Mouse (Mus musculus) heart, postnatal 10 days (tissue): ENCODE measurements at regions not wholly inside any gene's neighbourhood (a gene's known extent, or its start where the extent isn't known, plus 50 kb on each side); places are given as distances from the start of the nearest gene placed in this dataset.

Experiments
- DNase-seq, 2 experiments: peaks; one replicate each; pipeline ENCODE4 v3.0.0; 2021
- intact Hi-C: fragments of 180-260 bp; cut with DNase I; formaldehyde crosslinking; loops from one replicate; pipeline ENCODE4 v1.15.1; 2025

DNA sequence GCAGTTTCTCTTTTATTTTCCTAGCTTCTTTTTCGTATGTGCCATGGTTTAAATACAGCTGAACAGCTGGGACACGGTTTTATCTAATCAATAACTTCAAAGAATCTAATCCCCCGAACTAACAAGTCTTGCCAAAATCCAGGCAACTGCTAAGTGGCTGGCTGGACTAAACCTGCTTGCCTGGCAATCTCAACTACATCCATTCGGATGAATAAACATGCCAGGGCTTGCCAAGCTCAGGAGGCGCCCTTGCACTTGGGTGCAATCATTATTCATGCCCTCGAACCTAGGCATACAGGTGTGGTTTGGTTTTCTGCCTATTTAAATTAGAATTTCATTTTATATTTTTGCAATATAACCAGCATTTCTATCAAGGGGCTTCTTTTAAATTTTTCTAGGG, 172.1 kb upstream of the Paip1 start:
- DNase-seq = no peak
- intact Hi-C loops = no loop called here

DNA sequence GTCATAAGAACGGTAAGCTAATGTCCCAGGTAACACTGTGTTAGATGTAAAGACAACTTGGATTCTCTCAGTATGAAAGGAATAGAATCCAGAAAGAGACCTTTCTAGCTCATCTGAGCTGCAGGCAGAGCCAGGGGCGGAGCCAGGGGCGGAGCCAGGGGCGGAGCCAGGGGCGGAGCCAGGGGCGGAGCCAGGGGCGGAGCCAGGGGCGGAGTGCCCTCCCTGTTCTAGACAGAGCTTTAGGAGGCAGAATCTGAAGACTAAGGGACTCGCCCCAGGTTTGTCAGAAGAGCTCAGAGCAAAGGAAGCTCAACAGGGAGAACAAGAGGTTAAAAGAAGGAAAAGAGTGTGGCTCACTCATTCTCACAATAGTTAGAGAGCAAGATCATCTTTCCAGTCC, 169.9 kb upstream of the Paip1 start:
- intact Hi-C loops = no loop called here
- DNase-seq = no peak

DNA sequence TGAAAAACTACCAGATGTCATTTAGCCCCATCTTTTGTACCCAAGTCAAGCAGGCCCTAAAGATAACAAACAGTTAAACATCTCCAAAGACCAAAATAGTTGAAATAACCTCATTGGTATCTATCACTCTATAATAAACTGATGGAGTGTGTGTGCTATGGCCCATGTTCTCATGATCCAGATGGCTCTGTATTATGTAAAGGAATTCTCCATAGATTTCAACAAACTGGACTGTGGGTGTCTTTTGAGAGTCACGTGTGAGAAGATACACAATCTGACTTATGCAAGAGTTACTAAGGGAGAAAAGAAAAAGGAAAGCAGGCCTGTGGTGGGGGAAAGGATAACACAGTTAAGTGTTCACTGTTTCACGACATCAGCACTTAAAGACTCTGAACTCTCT, 164.8 kb upstream of the Paip1 start:
- intact Hi-C loops = no loop called here
- no peak for DNase-seq

DNA sequence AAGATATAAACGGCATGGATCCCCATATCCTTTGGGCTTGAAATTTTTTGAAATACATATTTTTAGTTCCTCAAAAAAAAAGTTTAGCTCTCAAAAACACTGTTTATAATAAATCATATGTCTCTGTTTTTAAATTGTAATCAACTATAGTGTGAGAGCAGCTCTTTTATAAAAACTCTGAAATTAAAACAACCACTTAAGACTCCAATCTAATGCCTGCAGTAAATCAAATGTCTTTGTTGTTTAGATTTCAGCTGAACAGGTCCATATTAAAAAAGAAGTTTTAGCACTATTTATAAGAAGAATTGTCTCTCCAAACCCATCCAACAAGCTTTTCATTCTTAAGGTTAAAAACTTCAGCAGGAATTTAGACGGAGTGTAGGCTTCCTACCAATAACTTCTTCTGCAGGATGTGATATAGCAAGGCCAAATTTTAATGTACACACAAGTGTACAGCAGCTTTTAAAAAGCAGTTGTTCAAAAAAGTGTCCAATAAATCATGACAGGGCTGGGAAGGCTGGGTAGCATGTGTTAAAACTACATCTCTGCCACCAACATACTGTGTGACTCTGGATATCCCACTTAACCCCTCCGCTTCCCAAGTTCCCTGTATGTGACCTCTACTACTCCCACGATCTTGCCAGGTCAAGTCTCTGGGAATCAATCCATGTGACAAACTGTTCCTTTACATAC, 160.6 kb upstream of the Paip1 start:
- no peak for DNase-seq
- intact Hi-C loops = no loop called here

DNA sequence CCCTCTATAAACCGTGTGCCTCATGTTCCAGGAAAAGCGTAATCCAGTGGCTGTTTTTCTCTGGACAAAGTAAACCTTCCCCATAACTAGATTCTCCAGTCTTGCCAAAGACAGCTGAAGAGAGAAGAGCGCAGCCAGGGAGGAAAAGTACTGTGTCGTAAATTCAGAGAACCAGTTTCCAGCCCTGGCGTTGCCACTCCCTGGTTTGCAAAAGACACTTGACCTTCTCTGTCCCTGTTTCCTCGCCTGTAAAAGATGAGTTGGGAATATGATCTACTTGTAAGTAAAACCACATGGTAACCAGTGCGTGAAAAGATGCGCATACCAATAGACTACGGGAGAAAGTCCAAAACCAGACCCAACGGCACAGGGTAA, 160.1 kb upstream of the Paip1 start:
- intact Hi-C loops = no loop called here
- DNase-seq = no peak

DNA sequence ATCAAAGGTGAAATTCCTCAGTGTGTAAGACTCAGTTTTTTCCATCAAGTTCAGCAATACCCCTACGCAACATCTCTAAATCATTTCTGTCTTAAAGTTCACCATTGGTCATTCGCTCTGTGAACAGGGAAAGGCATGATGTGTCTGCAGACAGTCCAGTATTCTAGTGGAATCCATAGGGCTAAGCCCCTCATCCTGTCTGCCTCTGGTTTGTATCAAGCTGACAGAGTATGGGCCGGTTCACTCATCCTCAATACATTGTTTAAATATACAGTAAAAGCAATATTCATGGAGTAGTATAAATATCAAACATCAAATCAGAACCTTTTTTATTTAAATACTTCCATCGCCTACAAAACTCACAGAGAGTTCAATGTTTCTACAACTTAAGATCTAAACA, 152.9 kb upstream of the Paip1 start:
- intact Hi-C loops = no loop called here
- DNase-seq = no peak

DNA sequence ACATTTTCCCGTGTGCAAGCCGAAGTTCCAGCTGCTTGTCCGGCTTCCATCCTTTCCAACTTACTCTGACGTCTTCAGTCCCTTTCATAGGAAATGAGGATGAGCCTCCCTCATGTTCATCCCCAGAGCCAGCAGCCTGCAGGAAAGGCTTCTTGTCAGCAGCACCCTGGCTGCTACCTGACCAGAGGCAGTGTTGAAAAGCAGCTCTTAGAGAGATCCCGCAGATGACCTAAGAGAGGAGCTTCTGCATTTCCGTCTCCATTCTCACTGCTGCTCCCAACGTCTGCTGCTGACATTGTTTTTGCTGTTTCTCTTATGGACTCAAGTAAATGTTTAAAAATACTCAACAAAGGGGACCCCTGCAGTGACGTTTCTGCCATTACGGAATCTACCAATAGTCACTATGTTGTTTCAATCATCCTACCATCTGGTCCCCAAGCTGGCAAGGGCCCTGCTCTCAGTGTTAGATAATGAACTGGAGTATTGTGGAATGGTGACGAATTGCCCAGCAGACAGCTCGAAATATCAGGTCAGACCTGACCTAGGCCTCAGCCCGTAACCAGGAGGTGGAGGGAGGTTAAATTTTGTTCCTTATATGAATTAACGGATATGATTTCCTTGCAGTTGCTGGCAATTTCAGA, 151.0 kb upstream of the Paip1 start:
- no peak for DNase-seq
- intact Hi-C loops = no loop called here

DNA sequence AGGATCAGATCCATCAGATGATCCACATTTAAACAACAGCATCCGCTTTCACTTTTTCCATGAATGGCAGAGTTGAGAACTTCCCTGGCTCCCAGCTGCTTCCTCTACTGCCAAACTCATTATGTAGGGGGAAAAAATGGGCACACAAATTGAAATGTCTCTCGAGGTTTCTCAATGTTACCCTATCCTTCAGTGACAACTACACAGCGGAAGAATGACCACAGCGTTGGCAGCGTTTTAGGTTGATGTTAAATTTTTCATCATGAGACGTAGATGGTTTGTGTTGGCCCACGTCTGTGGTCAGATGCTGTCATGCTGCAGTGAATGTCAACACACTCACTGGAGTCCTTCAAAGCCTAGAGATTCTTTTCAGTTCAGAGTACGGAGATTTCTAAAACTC, 149.0 kb upstream of the Paip1 start:
- peak in 1 of 2 experiments; percentile 2 for DNase-seq
- intact Hi-C loops = no loop called here

DNA sequence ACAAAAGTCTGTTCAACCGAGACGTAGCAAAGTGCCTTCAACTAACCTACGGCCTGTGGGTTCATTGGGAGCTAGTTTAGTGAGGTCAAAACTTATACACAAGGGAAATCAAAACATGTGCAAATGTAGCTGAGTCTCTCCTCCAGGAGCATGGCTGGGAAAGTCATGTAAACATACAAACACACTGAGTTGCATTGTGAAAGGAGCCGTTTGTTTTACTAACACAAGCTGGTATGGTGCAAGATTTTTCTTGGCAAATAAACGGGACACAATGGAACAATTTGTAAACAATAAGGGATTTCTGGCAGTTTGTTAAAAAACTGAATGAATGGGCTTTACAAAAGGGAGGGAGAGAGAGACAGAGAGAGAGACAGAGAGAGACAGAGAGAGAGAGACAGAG, 147.8 kb upstream of the Paip1 start:
- DNase-seq = no peak
- intact Hi-C loops = no loop called here

DNA sequence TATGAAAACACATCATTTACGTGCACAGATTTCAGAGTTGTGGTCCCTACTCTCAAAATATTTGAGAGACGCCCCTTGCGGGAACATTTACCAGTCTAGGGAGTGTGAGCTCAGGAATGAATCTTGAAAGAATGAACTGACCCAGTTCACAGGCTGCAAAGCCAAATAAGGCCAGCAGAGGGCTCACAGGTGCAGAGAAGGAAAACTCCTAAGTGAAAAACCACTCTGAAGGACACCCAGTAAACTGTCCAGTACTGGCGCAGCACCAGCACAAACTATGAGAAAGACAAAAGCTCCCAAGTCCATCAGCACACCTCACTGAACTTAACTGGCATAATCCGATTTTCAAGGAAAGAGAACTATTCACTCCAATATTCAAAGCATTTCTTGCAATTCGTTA, 145.0 kb upstream of the Paip1 start:
- intact Hi-C loops = loop anchor here (2.0 kb wide), 1 partner anchor 77 kb away; no protein-coding TSS in a partner anchor

DNA sequence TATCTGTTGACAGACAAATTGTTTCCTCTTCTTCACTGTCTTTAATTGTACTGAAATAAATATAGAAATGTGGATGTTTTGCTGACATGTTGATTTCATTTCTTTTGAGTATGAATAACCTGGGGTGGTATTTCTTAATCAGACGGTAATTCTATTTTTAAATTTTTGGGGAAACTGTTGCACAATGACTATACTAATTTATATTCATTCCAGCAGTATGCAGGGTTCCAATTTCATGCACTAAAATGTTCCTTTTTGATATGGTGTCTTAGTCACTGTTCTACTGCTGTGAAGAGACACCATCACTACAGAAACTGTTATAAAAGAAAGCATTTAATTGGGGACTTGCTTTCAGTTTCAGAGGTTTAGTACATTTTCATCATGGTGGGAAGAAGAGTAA, 119.2 kb upstream of the Paip1 start:
- no peak for DNase-seq
- intact Hi-C loops = no loop called here

More for the DNA sequence above, 145.0 kb upstream of the Paip1 start:
- peak; percentile 69 to 81 for DNase-seq

DNA sequence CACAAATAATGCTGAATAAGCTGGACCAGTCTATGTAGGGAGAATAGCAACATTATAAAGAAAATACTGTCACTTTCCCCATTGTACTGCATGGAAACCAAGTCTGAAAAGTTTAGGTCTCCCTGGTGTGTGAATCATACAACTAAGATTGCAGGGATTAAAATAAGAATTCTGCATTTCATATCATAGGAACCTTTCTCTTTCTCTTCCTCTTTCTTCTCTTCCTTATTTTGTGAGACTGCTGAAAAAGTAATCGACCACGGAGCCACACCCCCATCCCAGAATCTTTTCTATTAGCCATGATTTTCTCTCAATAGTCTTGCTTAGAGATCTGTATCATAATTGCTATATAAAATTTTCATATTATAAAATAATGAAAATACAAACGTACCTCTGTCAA, 118.4 kb upstream of the Paip1 start:
- intact Hi-C loops = no loop called here
- no peak for DNase-seq

DNA sequence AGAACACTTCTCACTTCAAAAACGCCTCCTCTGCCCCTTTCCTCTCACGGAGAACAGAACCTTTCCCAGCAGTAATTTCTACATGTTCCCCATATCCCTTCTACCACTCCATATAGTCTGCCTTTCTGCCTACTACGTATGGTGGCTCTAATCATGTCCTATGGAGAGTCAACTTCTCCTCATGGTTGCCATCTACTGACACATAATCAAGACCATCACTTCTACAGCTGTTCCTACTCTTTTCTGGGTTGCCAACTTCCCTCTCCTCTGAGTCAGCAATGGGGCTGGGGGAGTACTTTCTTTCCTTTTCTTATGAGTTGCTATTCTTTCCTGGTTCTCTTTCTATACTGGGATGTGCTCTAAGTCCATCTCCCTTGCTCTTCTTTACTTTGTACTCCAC, 114.0 kb upstream of the Paip1 start:
- intact Hi-C loops = no loop called here
- no peak for DNase-seq

DNA sequence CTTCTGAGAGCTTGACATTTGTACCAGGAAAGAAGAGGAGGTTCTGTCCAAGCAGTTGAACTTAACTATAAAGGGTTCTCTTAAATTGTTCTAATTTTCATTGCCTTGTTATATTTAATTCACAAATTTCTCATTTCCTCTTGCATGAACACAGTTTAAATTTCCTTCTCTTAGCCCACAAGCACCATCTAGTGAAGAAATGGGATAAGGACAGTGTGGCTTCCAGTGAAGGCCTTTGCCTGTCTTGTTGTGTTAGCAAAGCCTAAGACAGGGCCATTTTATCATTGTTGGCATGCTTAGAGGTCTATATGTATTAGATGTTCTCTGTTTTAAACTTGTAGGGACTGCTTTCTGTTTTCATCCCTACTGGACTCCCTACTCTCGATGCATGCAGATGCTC, 110.0 kb upstream of the Paip1 start:
- intact Hi-C loops = loop anchor here (1.0 kb wide), 1 partner anchor 915 kb away; no protein-coding TSS in a partner anchor
- DNase-seq = no peak

DNA sequence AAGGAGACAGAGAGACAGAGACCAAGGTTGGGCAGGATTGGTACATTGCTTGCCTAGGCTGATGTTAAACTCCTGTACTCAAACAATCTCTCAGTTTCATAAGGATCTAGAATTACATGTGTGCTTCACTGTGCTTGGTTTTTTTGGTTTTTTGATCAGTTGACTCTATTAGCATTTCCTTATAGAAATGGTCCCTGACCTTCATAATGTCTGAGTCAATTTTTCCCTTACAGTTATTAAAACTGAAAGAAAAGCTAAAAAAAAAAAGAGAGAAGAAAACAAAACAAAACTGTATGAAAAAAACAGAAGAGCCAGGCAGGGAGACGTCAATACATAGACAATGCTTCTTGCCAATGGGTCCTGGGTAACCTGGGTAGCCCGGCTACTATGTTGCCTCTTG, 102.9 kb upstream of the Paip1 start:
- intact Hi-C loops = no loop called here
- no peak for DNase-seq

DNA sequence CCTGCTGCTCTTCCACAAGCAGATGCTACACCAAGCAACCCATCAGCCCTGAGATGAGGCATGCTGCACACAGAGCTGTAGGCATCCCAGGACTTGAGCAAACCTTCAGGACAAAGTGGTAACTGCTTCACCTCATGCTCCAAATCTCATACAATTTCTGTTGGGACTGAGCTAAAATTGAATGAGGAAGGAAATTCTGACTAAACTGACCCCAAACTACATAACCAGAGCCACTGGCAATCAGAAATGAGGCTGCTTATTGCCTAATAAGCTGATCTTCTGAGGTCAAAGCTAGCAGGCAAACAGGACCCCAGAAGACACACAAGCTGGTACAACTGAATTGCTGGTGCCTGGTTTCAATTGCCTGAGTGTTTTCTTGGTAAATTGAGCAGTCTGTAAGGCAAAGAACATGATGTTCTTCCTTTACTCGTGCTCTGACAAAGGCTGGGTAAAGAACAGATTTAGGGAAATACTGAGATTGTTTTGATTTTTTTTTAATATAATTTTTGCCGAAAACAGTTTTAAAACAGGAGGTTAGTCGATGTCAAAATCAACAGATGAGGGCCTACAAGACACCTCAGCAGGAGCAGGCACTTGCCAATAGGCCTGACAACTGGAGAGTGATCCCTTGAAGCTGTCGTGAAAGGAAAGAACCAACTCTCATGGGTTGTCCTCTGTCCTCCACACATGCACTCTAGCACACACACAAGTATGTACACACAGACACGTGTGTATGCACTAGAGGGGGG, 101.3 kb upstream of the Paip1 start:
- intact Hi-C loops = no loop called here
- no peak for DNase-seq

DNA sequence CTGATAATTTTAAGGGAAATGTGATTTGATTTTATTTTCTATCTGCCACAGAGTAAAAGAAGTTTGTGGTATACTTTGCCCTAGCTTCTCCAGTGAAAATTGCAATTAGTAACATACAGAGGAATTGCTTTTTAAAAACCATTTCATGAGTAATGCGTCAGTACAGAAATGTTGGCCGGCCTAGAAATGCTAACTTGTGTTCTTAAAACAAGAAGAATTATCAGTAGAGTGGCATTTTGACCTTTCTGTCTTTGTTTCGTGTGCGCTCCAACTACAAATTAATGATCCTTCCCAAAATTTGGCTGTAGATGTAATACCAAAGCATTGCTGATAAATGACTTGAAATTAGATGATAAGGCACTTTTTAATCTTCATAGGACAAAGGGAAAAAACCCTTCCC, 99.7 kb upstream of the Paip1 start:
- intact Hi-C loops = no loop called here
- no peak for DNase-seq

DNA sequence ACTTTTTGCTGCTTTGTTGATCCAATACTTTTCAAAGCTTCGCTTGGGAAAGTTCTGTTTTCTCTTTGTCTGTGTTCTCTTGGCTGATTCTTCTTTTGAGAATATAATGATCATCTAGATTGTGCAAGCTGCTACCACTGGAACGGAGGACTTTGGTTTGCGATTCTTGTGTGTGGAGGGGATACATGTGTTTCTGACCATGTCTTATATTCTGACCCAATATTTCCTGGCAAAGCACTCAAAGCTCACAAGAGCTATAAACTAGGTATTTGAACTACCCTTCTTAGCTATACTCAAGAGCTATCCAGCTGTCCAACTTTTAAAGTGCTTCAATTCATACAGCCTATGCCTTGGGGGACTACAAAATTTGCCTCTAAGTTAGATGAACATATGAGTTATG, 96.6 kb upstream of the Paip1 start:
- no peak for DNase-seq
- intact Hi-C loops = no loop called here

DNA sequence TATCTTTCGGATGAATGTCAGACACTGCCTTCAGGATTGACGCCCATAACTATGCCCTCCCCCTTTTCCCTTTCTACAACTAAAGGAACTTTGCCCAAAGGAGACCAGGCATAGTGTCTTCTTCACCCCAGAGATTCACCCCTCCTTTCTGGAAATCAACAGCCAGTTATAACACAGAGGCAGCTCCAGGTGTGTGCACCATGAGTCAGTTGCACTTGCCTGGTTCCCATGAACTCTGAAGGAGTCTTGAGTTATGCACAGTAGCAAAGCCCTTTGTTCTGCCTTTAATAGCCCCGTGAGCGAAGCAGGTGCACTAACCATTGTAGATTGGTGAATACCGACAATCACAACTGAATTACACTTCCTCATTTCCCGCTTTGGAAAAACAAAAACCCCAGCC, 94.5 kb upstream of the Paip1 start:
- intact Hi-C loops = no loop called here
- no peak for DNase-seq

DNA sequence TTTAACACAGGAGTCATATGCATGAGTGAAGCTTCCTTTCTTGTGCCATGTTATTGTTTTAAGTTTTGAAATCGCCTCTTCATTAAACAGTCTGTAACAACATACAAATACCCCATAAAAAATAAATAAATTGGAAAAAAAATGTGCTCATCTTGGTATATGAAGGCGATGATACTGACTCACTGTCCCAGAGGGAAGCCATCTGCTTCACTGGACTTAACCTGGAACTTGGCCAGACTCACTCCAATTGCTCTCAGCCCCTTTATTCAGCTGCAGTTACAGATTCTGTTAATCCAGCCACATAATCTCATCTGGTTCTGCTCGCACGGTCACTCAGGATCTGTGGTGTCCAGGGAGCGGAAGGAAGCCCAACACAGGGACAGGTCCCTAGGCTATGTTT, 90.5 kb upstream of the Paip1 start:
- DNase-seq = peak; percentile 26 to 27
- intact Hi-C loops = no loop called here

DNA sequence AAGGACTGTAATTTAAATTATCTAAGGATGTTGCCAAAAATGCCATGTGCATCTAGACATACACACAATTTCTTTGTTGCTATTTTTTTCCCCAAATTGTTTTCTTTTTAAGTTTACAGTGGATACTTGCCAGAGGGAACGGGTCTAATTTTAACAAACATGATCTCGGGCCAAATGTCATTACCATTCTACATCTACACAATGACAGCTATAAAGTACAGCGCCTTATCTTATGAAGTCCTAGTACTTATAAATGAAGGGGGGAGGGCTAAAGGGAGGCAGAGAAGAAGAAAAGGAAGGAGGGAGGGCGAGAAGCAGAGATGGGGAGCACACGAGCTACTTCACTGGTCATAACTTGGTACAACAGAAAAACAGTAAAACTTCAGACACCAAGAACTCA, 89.4 kb upstream of the Paip1 start:
- no peak for DNase-seq
- intact Hi-C loops = no loop called here

DNA sequence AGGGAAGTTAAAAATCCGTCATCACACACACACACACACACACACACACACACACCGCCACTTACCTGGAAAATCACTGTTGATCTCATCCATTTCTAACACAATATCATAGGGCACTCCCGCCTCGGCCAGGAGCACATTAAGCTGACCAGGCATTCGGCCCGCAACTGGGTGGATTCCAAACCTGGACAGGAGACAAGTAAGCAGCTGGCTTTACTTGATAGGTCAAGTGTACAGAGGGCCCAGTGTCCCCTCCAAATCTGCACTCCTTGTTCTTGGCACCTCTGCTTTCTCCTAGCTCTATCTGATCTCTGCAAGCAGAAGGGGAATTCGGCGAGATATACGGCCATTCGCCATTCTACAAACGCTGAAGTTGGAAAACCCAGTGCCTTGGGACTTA, 88.6 kb upstream of the Paip1 start:
- peak; percentile 78 to 86 for DNase-seq
- intact Hi-C loops = no loop called here
